Mouse (Mus musculus): Measurements from ENCODE around the gene Catsperb. TPM values are rescaled to one million over a fixed set of nuclear protein-coding genes. Genes with fewer than 3 reads are reported as not detected.
"Not testable (repeated sequence)": the region's sequence is repeated elsewhere in the genome, so short reads cannot be mapped to it uniquely, and the experiment has no call there.

Catsperb gene
- total RNA-seq (2021) (not detected), polyA plus RNA-seq (2012; rRNA removed) (not detected in 2 replicates)
- long read RNA-seq: 0 reads

GRCm38 (mm10) chr12:101404353-101404752, at the start of gene Catsperb:
TSS of gene Catsperb (plus strand) at chr12:101404653.
- not testable (repeated sequence) for DNase-seq

DNA sequence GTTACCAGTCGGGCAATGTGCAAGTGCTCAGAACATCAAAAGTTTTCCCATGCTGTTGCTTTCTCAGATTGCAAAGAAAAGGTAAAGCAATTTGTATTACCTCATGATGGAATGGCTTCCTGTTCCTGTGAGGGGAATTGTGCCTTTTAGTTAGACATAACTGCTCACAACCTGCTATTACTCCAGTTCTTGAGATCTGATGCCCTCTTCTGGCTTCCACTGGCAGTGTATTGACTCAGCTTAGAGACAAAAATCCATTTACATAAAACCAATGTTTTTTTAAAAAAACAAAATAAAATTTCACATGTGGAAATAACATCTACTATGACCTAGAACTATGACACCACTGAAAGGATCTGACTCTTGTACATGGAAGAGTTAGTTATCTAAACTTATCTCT, 43.0 kb upstream of the Catsperb start:
- not testable (repeated sequence) for DNase-seq

- not testable (repeated sequence) for DNase-seq
These were observed 23.0 kb upstream of the Catsperb start for GRCm38 (mm10) chr12:101381460-101381859.

DNA sequence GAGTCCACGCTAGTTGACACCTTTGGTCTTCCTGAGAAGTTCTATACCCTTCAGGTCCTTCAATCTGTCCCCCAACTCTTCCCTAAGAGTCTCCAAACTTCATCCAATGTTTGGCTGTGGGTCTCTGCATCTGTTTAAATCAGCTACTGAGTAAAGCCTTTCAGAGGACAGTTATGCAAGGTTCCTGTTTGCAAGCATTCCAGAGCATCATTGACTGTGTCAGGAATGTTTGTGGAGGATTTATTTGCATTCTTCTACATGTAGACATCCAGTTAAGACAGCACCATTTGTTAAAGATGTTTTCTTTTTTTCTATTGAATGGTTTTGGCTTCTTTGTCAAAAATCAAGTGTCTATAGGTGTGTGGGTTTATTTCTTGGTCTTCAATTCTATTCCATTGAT, 21.7 kb downstream of the Catsperb start:
- no peak for DNase-seq

DNA sequence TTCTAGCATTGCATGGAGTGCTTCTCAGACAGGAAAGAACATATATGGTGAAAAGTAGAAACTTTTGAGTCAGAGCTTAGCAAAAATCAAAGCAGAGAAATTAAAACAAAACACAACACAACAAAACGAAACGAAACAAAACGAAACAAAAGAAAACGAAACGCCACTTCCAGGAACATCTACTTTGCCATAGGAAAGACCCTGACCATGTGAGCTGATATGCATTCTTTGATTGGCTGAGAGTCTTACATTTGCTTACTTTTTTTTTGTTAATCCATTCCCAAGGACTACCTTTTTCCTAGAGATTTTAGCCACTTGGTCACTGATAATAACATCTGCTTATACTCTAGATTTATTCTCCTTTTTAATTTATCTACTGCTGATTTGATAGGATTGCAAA, 57.6 kb downstream of the Catsperb start:
- no peak for DNase-seq

DNA sequence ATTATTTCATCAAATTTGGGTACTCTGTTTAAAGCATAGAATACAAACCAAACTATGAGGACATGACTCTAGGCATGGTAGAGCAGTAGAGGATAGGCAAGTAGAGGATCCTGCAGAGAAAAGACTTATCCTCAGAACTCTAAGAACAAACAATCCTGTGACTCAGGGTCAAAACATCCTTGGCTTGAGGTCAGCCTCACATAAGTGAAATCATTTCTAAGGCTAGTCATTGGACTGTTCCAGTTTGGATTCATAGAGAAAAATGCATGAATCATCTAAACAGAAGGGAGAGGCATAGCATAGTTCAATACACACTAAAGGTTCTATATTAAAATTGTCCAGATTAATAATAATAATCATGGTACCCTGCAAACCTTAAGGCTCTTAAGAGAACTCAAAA, 79.1 kb downstream of the Catsperb start:
- no peak for DNase-seq

- peak; percentile 69 for DNase-seq
These were observed 106.9 kb downstream of the Catsperb start for GRCm38 (mm10) chr12:101511326-101511725.

GRCm38 (mm10) chr12:101606622-101607021, 202.2 kb downstream of the Catsperb start:
- DNase-seq: not testable (repeated sequence)

DNA sequence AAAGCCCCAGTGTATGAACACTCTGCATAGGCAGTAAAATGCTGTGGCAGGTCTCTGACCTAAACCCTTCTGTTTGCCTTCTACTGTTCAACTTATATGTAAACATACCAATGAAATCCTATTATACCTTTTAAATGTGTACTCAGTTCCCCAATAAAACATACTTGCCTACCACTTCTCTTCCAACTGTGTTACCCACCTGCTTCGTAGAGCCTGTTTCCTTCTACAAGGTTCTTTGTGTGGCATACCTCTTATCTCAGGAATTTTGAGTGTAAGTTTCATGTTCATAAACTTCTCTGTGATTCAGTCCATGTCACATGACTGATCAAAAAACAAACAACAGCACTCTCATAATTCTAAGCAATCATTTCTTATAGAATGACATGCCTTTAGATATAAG, 228.7 kb downstream of the Catsperb start:
- DNase-seq: no peak

DNA sequence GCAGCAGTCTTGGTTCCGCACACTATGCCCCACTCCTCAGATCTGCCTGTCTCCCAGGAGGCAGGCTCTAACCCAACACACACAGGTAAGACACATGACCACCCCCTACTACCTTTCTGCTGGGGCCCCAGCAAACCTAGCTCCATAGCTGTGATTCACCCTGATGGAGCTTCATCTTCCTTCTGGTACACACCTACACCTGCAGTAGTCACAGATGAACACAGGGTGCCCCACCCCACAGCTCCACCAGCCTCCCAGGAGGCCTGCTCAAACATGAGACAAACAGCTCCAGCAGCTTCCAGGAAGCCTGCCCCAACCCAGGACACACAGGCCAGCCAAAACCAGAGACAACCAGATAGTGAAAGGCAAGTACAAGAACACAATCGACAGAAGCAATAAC, 263.0 kb downstream of the Catsperb start:
- DNase-seq: no peak

Small RNA genes lying within 50 kb of the gene (microRNA-seq; reads per million reads assigned to microRNA genes)
- 0 reads per million in 2 experiments for gene Gm24542

Measured in adrenal gland, adult 2 months (tissue).